Mouse (Mus musculus) lung, postnatal 0 days (tissue): ENCODE measurements around the gene Lcn2.

Experiments
- CTCF ChIP-seq: IDR thresholded peaks from 2 replicates; pipeline ENCODE4 v1.5.1; 2016; ENCODE audit warnings: antibody characterized with exemption, mild to moderate bottlenecking
- EP300 ChIP-seq: IDR thresholded peaks from 2 replicates; pipeline ENCODE4 v1.6.1; 2016; ENCODE audit warnings: antibody characterized with exemption, mild to moderate bottlenecking, control low read depth

GRCm38 (mm10) chr2:32344598-32345321 lies 43.3 kb downstream of the Lcn2 start:
- no peak for TF ChIP-seq CTCF
- no peak for TF ChIP-seq EP300
